Mouse (Mus musculus) monocyte, adult 2 months (primary cell): ENCODE measurements around the gene Kiss1r.
"Not testable (repeated sequence)": the region's sequence is repeated elsewhere in the genome, so short reads cannot be mapped to it uniquely, and the experiment has no call there.

ENCODE experiments used
- DNase-seq, 2 experiments: peaks; one replicate each; pipeline ENCODE4 v3.0.0; 2022; ENCODE audit warnings: low spot score in 2 of 2, low read depth in 1 of 2

Gene Kiss1r

GRCm38 (mm10) chr10:79937775-79938526 lies 21.2 kb downstream of the Kiss1r start:
- no peak for DNase-seq

- DNase-seq: peak; percentile 73 to 79
These were observed 24.0 kb downstream of the Kiss1r start for GRCm38 (mm10) chr10:79940749-79941148.

- no peak for DNase-seq
These were observed 26.2 kb downstream of the Kiss1r start for GRCm38 (mm10) chr10:79942988-79943387.

- no peak for DNase-seq
These were observed 26.7 kb downstream of the Kiss1r start for GRCm38 (mm10) chr10:79943471-79943901.

GRCm38 (mm10) chr10:79945507-79946234 lies 28.9 kb downstream of the Kiss1r start:
- DNase-seq: no peak

GRCm38 (mm10) chr10:79946752-79947322 lies 30.1 kb downstream of the Kiss1r start:
- DNase-seq: no peak

GRCm38 (mm10) chr10:79947502-79947901 lies 30.7 kb downstream of the Kiss1r start:
- DNase-seq: no peak

GRCm38 (mm10) chr10:79949873-79950272 lies 33.1 kb downstream of the Kiss1r start:
- no peak for DNase-seq

GRCm38 (mm10) chr10:79950661-79951060 lies 33.9 kb downstream of the Kiss1r start:
- DNase-seq: no peak

GRCm38 (mm10) chr10:79953946-79954345 lies 37.2 kb downstream of the Kiss1r start:
- DNase-seq: no peak

GRCm38 (mm10) chr10:79955691-79956090 lies 38.9 kb downstream of the Kiss1r start:
- DNase-seq: no peak

- no peak for DNase-seq
These were observed 39.9 kb downstream of the Kiss1r start for GRCm38 (mm10) chr10:79956643-79957154.

- DNase-seq: peak; percentile 62 to 74
These were observed 41.5 kb downstream of the Kiss1r start for GRCm38 (mm10) chr10:79958140-79958816.

GRCm38 (mm10) chr10:79959412-79959811 lies 42.6 kb downstream of the Kiss1r start:
- DNase-seq: not testable (repeated sequence)

GRCm38 (mm10) chr10:79959847-79960601 lies 43.3 kb downstream of the Kiss1r start, which contains the start of gene Wdr18:
Gene Wdr18 (plus strand): TSS chr10:79960152.
- peak; percentile 100 for DNase-seq

- no peak for DNase-seq
These were observed 44.0 kb downstream of the Kiss1r start for GRCm38 (mm10) chr10:79960671-79961294.

- no peak for DNase-seq
These were observed 48.0 kb downstream of the Kiss1r start for GRCm38 (mm10) chr10:79964727-79965126.

- no peak for DNase-seq
These were observed 48.6 kb downstream of the Kiss1r start for GRCm38 (mm10) chr10:79965325-79965724.

GRCm38 (mm10) chr10:79966886-79967400 lies 50.2 kb downstream of the Kiss1r start:
- no peak for DNase-seq

GRCm38 (mm10) chr10:79968181-79968580 lies 51.4 kb downstream of the Kiss1r start:
- DNase-seq: no peak
